Mouse (Mus musculus) lung, embryonic 15.5 days (tissue): ENCODE data around the gene Sh3bp2. TPM values are rescaled to one million over a fixed set of nuclear protein-coding genes. Genes with fewer than 3 reads are reported as not detected.
"Not testable (repeated sequence)": the region's sequence is repeated elsewhere in the genome, so short reads cannot be mapped to it uniquely, and the experiment has no call there.

Source experiments
- ATAC-seq: fragments of 200-750 bp; cut with Nextera tagmentation; 2 replicates; pipeline ENCODE4 v1.8.0; 2017; ENCODE audit warnings: moderate number of reproducible peaks, borderline replicate concordance; ENCODE audit not compliant: low FRiP score, low TSS enrichment; ENCODE audit errors: extremely low read depth
- H3K27ac ChIP-seq: fragments of 300-500 bp; sonication (generic); 2 replicates; pipeline ENCODE4 v1.5.1; 2015; ENCODE audit warnings: moderate library complexity, mild to moderate bottlenecking, inconsistent platforms
- H3K27me3 ChIP-seq: fragments of 300-500 bp; sonication (generic); 2 replicates; pipeline ENCODE4 v1.6.1; 2015; ENCODE audit warnings: inconsistent platforms
- H3K36me3 ChIP-seq: fragments of 300-500 bp; sonication (generic); 2 replicates; pipeline ENCODE4 v1.6.1; 2015; ENCODE audit warnings: inconsistent platforms
- H3K4me1 ChIP-seq: fragments of 300-500 bp; sonication (generic); 2 replicates; pipeline ENCODE4 v1.6.1; 2015; ENCODE audit warnings: inconsistent platforms
- H3K4me2 ChIP-seq: fragments of 300-500 bp; sonication (generic); 2 replicates; pipeline ENCODE4 v1.6.1; 2015; ENCODE audit warnings: inconsistent platforms, mild to moderate bottlenecking, moderate library complexity
- H3K4me3 ChIP-seq: fragments of 300-500 bp; sonication (generic); 2 replicates; pipeline ENCODE4 v1.5.1; 2015; ENCODE audit warnings: mild to moderate bottlenecking, inconsistent platforms
- H3K9ac ChIP-seq: fragments of 300-500 bp; sonication (generic); 2 replicates; pipeline ENCODE4 v1.6.1; 2015; ENCODE audit warnings: inconsistent platforms
- H3K9me3 ChIP-seq: fragments of 300-500 bp; sonication (generic); 2 replicates; pipeline ENCODE4 v1.6.1; 2016; ENCODE audit warnings: inconsistent platforms
- WGBS: fragments of 180-500 bp; shearing (Covaris S2); methylation state at CpG from one replicate; pipeline ENCODE4 v1.1.7; 2015; 5-methylcytosine and 5-hydroxymethylcytosine counted together
- polyA plus RNA-seq: library from polyadenylated mRNA; unstranded; fragments of >200 nt; fragmentation: Nextera tagmentation; extraction: Ambion mirVana; gene quantifications from 2 replicates; pipeline ENCODE4 v1.2.1, GENCODE M21; 2015

Sh3bp2 gene
- polyA plus RNA-seq, 1 experiment from 2014 or later = 8.1 TPM

DNA sequence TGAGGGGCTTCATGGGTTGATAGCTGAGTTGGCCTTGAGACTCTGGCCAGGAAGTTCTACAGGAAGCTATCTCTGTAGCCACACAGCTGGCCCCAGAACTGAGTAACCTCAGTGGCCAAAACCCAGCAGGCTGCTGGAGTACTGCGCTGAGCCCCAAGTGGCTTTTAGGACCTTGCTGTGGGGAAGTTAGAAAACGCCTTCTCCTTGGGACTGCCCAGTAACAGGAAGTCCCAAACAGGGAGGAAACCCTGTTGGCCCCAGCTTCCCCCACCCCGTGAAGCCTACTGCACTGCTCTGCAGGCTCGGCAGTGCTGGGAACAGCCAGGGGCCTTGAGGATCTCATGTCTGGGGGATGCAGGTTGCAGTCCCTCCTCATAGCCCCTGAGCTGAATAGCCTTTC lies 17.5 kb downstream of the Sh3bp2 start:
- Histone ChIP-seq H3K4me3 (no peak overlapping the region), H3K27me3 (no peaks in the 10 kb centered on the region), H3K9ac (no peak overlapping the region), H3K27ac (no peak overlapping the region), H3K4me2 (no peak overlapping the region), H3K4me1 (0 out of 2 replicates have a peak, but pooled peaks cover 4% of the 10 kb centered on the region), H3K36me3 (no peaks in the 10 kb centered on the region), H3K9me3 (no peaks in the 10 kb centered on the region)
- ATAC-seq = no peak
- 47% methylated on average over 4 of the region's 4 CpGs for WGBS

DNA sequence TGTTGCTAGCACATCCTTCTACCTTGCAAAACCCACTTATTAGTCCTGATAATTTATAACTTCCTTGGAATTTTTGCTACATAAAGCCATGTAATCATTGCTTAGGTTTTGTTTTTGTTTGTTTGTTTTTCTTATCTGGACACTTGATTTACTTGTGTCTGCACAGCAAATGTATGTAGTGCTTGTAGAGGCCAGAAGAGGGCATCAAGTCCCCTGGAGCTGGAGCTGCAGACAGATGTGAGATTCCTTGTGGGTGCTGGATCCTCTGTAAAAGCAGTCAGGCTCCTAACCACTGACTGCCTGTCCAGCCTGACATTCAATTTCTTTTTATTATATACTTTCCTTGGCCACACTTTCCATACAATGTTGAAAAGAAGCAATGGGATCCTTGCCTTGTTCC lies 21.8 kb downstream of the Sh3bp2 start:
- Histone ChIP-seq H3K9ac (no peak overlapping the region), H3K27ac (no peak overlapping the region), H3K4me3 (no peak overlapping the region), H3K4me2 (no peak overlapping the region), H3K4me1 (peaks cover 16% of the 10 kb centered on the region), H3K27me3 (no peaks in the 10 kb centered on the region), H3K36me3 (peaks cover 11% of the 10 kb centered on the region), H3K9me3 (no peaks in the 10 kb centered on the region)
- ATAC-seq = no peak

DNA sequence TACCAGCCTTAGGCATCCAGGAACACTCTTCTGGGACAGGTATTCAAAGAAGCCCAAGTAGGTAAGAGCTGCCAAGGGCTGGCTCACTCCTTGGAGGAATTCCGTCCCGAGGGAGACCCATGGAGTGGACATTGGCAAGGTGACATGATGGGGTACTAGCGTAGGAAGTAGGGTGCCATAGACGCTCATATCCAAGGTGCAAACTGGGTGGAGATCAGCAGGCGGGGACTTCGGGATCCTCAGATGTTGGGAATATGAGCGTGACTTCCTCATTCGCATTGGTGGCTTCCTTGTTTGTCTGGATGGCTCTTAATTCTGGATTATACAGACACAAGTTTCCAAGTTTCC lies 23.5 kb downstream of the Sh3bp2 start:
- Histone ChIP-seq H3K4me2 (peak overlapping the region; percentile 78), H3K36me3 (peaks cover 21% of the 10 kb centered on the region), H3K4me3 (peak overlapping the region; percentile 93), H3K9me3 (no peaks in the 10 kb centered on the region), H3K27me3 (no peaks in the 10 kb centered on the region), H3K9ac (peak overlapping the region; percentile 94), H3K27ac (no peak overlapping the region), H3K4me1 (peaks cover 12% of the 10 kb centered on the region)
- WGBS = 14% methylated on average over 8 of the region's 8 CpGs
- peak; percentile 4; the same call in 1 of the 2 replicates for ATAC-seq

DNA sequence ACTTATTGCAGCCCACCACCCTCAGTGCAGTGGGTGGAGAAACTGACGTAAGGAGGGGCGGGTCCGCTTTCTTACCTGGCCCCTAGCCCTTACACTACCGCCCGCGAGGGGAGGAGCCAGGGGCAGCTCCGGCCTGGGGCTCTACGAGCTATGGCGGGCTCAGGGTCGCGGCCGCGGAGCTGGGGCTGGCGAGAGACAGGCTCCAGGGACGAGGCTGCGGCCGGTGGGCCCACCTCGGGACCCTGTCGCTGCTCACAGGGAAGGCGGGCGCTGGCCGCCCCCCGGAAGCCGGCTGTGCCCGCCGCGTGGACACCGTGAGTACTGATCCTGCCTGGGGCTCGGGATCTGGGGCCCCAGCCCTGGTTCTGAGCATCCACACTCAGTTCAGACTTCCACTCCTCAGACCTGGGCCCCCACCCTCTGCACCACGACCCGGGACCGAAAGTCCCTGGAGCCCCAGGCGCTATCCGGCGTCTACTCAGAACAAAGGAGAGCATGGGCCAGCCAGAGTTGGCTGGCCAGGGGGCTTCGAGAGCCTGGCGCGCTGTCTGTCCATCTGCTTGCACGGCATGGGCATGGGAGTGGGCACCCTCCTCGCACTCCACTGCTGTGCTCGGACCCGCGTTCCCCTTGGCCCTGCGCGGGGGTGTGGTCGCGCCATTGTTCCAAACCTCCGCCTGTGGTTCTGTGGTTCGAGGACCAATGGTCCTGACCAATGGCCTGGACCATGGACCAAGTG lies 24.0 kb downstream of the Sh3bp2 start:
- Histone ChIP-seq H3K9ac (peak overlapping the region; percentile 94), H3K4me3 (peak overlapping the region; percentile 93), H3K36me3 (peaks cover 25% of the 10 kb centered on the region), H3K27ac (peak overlapping the region; percentile 67; the same call in 1 of the 2 replicates), H3K27me3 (no peaks in the 10 kb centered on the region), H3K9me3 (no peaks in the 10 kb centered on the region), H3K4me2 (peak overlapping the region; percentile 78), H3K4me1 (peaks cover 12% of the 10 kb centered on the region)
- ATAC-seq = peak; percentile 90
- WGBS = 2% methylated on average over 44 of the region's 49 CpGs

DNA sequence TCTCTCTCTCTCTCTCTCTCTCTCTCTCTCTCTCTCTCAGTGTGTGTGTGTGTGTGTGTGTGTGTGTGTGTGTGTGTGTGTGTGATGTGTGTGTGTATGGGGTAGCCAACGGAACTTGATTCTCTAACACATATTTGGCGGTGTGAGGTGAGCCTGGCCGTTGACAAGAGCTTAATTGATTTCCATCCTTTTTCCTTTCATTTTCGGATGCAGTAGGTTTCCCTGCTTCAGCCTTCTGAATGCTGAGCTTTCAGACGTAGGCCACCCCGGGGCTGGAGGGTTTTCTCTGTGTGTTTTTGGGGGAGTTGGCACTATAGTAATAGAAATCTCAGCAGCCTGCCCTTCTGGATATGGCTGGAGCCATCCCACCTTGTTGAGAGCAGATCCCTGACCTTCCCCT lies 24.6 kb downstream of the Sh3bp2 start:
- Histone ChIP-seq H3K9me3 (no peaks in the 10 kb centered on the region), H3K27me3 (no peaks in the 10 kb centered on the region), H3K4me2 (peak overlapping the region; percentile 78), H3K4me1 (peaks cover 12% of the 10 kb centered on the region), H3K27ac (no peak overlapping the region), H3K9ac (peak overlapping the region; percentile 94), H3K4me3 (peak overlapping the region; percentile 93), H3K36me3 (peaks cover 29% of the 10 kb centered on the region)
- no peak for ATAC-seq
- 6% methylated on average over 6 of the region's 6 CpGs for WGBS

DNA sequence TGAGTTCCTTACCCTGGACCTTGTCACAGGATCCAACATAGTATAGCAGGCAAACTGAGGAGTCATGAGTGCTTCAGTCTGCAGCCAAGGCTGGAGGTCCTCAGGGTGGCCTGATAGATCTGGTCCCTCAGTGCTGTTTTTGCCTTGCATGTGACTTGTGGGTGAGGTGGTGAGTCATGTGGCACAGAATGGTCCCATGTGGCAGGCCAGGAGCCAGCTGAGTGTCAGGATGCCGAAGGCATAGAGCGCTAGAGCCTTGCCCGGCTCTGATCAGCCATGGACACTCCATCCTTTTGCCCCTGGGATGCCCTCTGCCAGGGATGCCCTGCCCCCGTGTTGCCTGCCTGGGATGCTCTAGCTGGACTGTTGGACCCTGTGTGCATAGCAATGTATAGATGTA lies 26.2 kb downstream of the Sh3bp2 start:
- Histone ChIP-seq H3K4me1 (peaks cover 12% of the 10 kb centered on the region), H3K27me3 (no peaks in the 10 kb centered on the region), H3K36me3 (peaks cover 44% of the 10 kb centered on the region), H3K4me2 (no peak overlapping the region), H3K27ac (no peak overlapping the region), H3K9ac (no peak overlapping the region), H3K4me3 (no peak overlapping the region), H3K9me3 (no peaks in the 10 kb centered on the region)
- no peak for ATAC-seq
- 88% methylated on average over 4 of the region's 4 CpGs for WGBS

DNA sequence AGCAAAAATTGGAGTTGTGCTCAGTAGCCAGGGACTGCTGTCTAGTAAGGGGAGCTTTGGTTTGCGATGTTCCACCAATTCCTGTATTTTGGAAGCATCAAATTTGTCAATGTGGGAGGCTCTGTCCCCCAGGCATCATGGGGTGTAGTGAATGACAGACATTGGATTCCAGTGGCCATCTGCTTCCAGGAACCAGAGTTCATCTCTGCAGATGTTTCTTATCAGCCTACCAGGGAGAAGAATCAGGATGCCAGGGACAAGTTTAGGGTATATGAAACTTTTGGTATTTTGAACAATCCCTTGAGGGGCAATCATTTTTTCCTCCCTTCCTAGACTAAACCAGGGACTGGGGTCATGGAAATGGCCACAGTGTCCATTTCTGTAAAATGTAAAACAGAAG lies 38.2 kb downstream of the Sh3bp2 start:
- H3K27ac ChIP-seq = no peak overlapping the region
- H3K4me1 ChIP-seq = peaks cover 13% of the 10 kb centered on the region; the same call in 1 of the 2 replicates
- peaks cover 40% of the 10 kb centered on the region for H3K36me3 ChIP-seq
- H3K9ac ChIP-seq = no peak overlapping the region
- no peak overlapping the region for H3K4me3 ChIP-seq
- no peaks in the 10 kb centered on the region for H3K9me3 ChIP-seq
- ATAC-seq = no peak
- WGBS = 96% methylated on average over 1 of the region's 1 CpGs
- H3K4me2 ChIP-seq = no peak overlapping the region
- H3K27me3 ChIP-seq = no peaks in the 10 kb centered on the region

DNA sequence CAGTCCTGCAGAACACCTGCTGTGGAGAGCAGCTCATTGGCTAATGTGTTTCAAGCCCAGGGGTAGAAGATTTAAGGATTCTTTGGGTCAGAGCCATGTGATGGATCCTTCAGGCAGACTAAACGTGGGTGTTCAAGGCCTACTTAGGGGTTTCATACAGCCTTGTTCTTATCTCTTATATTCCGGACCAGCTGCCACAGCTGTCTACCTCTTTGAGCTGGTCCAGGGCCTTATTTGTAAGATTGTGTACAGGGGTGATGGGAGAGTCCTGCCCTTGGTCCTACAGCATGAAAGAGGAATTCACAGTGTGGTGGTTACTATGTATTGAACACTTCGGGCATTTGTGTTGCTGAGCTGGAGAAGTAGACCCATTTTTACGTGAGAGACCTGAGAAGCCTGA lies 38.7 kb downstream of the Sh3bp2 start:
- Histone ChIP-seq H3K4me1 (peaks cover 13% of the 10 kb centered on the region; the same call in 1 of the 2 replicates), H3K4me3 (no peak overlapping the region), H3K27ac (no peak overlapping the region), H3K36me3 (peaks cover 35% of the 10 kb centered on the region), H3K9me3 (no peaks in the 10 kb centered on the region), H3K9ac (no peak overlapping the region), H3K27me3 (no peaks in the 10 kb centered on the region), H3K4me2 (no peak overlapping the region)
- no peak for ATAC-seq
- WGBS = 83% methylated on average over 4 of the region's 4 CpGs

DNA sequence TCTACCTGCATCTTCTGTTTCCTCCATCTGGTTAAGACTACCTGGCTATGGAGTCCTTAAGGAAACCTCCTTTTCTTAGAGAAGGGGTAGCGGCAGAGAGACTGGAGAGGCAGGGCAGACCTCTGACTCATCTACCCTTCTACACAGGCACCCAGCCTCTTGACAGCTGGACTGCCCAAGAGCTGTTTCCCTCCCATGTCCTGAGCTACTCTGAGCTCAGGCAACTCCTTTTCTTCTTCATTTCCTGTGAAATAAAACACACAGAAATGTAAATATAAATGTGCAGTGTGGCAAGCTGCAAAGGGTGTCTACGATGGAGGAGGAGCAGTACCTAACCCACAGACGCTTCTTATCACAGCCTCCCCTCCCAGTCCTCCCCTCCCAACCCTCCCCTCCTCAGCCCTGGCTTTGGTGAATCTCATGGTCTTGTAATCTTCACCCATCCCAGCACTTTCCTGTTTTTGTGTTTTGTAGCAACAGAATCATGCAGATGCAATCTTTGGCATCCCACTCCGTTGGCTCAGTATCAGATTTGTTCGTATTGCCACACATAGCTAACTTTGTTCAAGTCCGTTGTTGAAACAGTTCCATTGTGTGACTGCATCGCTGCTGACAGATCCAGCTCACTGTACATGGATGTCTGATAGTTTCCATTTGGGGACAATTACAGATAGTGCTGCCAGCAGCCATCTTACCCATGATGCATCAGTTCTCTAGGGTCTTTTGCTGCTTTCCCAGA lies 40.1 kb downstream of the Sh3bp2 start:
- peak overlapping the region; percentile 86 for H3K27ac ChIP-seq
- H3K4me2 ChIP-seq = no peak overlapping the region
- H3K27me3 ChIP-seq = no peaks in the 10 kb centered on the region
- ATAC-seq = peak; percentile 91
- WGBS = 30% methylated on average over 7 of the region's 7 CpGs
- no peak overlapping the region for H3K9ac ChIP-seq
- H3K4me3 ChIP-seq = no peak overlapping the region
- no peaks in the 10 kb centered on the region for H3K9me3 ChIP-seq
- H3K4me1 ChIP-seq = peaks cover 13% of the 10 kb centered on the region; the same call in 1 of the 2 replicates
- peaks cover 21% of the 10 kb centered on the region for H3K36me3 ChIP-seq

DNA sequence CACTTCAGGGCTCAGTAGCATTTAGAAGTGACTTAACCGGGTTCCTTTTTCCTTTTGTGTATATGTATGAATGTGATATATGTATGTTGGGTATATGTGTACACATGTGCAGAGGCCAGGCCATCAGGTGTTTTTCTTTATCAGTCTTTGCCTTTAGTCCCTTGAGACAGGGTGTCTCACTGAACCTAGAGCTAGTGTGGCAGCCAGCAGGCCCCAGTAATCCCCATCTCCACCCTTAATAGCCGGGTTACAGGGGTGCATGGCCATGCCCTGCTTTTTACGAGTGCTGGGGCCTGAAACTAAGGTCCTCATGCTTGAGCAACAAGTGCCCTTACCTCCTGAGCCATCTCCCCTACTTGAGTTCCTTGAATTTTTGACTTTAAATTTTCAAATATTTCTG lies 45.9 kb downstream of the Sh3bp2 start:
- no peak for ATAC-seq
- Histone ChIP-seq H3K9ac (no peak overlapping the region), H3K27me3 (no peaks in the 10 kb centered on the region), H3K9me3 (no peaks in the 10 kb centered on the region), H3K4me2 (no peak overlapping the region), H3K4me3 (no peak overlapping the region), H3K27ac (no peak overlapping the region), H3K4me1 (peaks cover 14% of the 10 kb centered on the region), H3K36me3 (no peaks in the 10 kb centered on the region)
- 70% methylated on average over 3 of the region's 3 CpGs for WGBS

DNA sequence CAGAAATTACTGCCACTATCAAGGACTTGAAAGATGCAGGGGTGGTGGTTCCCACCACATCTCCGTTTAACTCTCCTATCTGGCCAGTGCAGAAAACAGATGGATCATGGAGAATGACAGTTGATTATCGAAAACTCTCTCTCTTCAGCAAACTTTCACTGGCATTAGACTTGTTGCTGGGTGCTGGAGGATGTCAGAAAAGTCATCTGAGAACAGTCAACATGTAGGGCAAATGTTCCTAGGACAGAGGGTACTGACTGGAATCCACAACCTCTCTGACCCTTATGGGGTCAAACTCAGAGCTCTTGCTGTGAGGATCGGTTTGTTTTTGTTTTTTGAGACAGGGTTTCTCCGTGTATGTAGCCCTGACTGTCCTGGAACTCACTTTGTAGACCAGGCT lies 46.9 kb downstream of the Sh3bp2 start:
- Histone ChIP-seq H3K4me1 (peaks cover 13% of the 10 kb centered on the region), H3K4me3 (peak overlapping the region; percentile 88), H3K4me2 (peak overlapping the region; percentile 65), H3K27ac (peak overlapping the region; percentile 87)
- H3K9me3 ChIP-seq, H3K36me3 ChIP-seq, ATAC-seq, H3K9ac ChIP-seq, H3K27me3 ChIP-seq: not testable (repeated sequence)
- 48% methylated on average over 4 of the region's 4 CpGs for WGBS
